Mouse (Mus musculus) C2C12 (cell line): ENCODE measurements around the gene Gm9999.

ENCODE experiments used
- CEBPB ChIP-seq: IDR thresholded peaks from one replicate; pipeline ENCODE4 v1.6.1; 2011; ENCODE audit warnings: low read depth, mild to moderate bottlenecking, control low read depth, moderate library complexity
- CTCF ChIP-seq: IDR thresholded peaks from one replicate; pipeline ENCODE4 v1.5.1; 2011; ENCODE audit not compliant: control insufficient read depth, insufficient read depth, insufficient read length
- MAX ChIP-seq: IDR thresholded peaks from one replicate; pipeline ENCODE4 v1.6.1; 2011; ENCODE audit warnings: mild to moderate bottlenecking, control low read depth
- MYOD1 ChIP-seq: IDR thresholded peaks from one replicate; pipeline ENCODE4 v1.6.1; 2011; ENCODE audit warnings: low read depth; ENCODE audit not compliant: control insufficient read depth, insufficient read length
- MYOG ChIP-seq: IDR thresholded peaks from one replicate; pipeline ENCODE4 v1.6.1; 2011; ENCODE audit not compliant: control insufficient read depth, insufficient read length; ENCODE audit errors: extremely low read depth
- USF1 ChIP-seq: IDR thresholded peaks from one replicate; pipeline ENCODE4 v1.6.1; 2011; ENCODE audit warnings: low read depth, mild to moderate bottlenecking, control low read depth, moderate library complexity

DNA sequence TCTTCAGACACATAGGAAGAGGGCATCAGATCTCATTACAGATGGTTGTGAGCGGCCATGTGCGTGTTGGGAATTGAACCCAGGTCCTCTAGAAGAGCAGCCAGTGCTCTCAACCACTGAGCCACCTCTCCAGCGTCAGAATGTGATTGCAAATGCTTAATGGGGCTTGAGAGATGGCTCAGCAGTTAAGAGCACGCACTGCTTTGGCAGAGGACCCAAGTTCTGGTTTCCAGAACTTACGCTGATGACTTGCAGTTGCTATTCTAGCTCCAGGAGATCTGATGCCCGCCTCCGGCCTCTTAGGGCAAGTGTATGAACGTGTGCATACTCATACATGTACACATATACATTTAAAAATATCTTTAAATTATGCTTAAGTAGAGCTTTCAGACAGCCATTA, 52.0 kb downstream of the Gm9999 start:
- no peak for TF ChIP-seq CTCF
- TF ChIP-seq USF1: no peak
- no peak for TF ChIP-seq MYOD1
- no peak for TF ChIP-seq MYOG
- TF ChIP-seq MAX: no peak
- no peak for TF ChIP-seq CEBPB
